Mouse (Mus musculus): ENCODE measurements at regions not wholly inside any gene's neighbourhood (a gene's known extent, or its start where the extent isn't known, plus 50 kb on each side); places are given as distances from the start of the nearest gene placed in this dataset.

DNA sequence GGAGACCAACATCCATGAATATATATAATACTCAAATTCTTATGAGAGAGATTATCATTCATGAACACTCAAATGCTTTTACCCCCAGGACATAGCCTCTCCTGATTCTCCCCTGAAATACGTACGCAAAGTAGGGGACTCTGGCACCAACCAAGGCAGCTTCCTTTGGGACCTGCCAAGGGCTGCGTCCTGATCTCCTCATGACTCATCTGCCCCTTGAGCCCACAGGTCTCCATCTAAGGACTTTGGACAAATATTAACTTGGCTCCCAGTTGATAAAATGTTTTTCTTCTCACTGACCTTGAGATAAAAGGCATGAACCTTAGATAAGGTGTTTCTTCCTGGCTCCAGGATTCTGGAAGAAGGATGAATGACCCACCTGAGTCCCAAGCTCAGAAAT, 239.2 kb upstream of the Dynlrb2 start:
- TF ChIP-seq CTCF (IDR thresholded peaks at IDR 0.05; ENCODE audit: low read depth, low read length): no peak
- no peak for TF ChIP-seq POLR2A (IDR thresholded peaks at IDR 0.05; ENCODE audit: extremely low read depth, insufficient read depth, low read length)

Measured in liver, adult 2 months (tissue).